Mouse (Mus musculus): ENCODE data around the gene Rab8b. TPM values are rescaled to one million over a fixed set of nuclear protein-coding genes. Genes with fewer than 3 reads are reported as not detected.
A peak's percentile ranks its signal among the peaks of the same experiment; 100 is the strongest.

Rab8b gene
- polyA plus RNA-seq, 1 experiment from 2014 or later, result 39.4 TPM

DNA sequence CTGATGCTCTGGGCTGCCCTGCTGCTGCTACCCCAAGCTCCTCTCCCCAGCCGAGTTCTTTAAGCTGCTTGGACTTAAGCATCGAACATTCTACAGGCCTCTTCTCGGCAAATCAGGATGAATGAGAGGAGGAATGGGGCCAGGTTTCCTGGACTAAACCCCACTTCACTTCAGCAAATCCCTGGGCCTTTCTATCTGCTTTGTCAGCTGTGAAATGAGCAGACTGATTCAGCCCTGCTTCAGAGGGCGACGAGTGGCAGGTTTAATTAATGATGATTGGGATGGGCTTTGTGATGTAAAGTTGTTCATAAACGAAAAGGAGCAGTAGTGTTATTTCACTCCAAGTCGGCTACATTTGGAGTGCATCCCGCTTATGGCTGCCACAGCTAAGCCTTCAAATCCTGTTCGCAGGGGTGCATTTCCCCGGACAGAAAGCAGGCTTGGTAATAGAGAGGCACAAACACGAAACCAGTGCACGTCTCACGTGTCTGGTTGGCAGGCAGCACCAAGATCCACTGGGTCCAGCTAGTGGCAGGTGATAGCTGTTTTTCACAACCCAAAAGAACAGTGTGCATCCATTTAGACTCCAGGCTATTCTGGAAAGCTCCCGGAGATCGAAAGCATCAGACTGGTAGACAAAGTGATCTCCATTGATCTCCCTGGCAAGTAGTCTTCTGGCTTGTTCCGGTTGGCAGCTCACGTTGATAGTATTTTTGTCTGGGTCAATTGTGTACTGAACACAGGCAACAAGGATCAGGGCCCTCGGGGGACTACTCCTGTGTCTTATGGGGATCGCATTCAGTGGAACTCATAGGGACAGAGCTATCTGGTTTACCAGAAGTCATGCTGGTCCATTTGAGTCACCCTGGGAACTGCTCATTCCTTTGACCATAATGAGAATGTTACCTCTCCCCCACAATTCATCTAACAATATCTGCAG, 14.7 kb upstream of the Rab8b start:
- H3K4me3 ChIP-seq, result no peak overlapping the region
- no peaks in the 10 kb centered on the region for H3K36me3 ChIP-seq
- H3K27ac ChIP-seq, result no peak overlapping the region
- H3K4me1 ChIP-seq, result no peaks in the 10 kb centered on the region; the same call in 1 of the 2 replicates
- peaks cover 8% of the 10 kb centered on the region; the same call in 1 of the 2 replicates for H3K27me3 ChIP-seq (replicated peaks)
- no peak overlapping the region for H3K9ac ChIP-seq
- no peak overlapping the region for H3K4me2 ChIP-seq
- WGBS (ENCODE audit: insufficient replicate concordance), result 74% methylated on average over 19 of the region's 19 CpGs
- ATAC-seq, result no peak
- H3K9me3 ChIP-seq (replicated peaks), result no peaks in the 10 kb centered on the region

GRCm38 (mm10) chr9:66930351-66930750, 10.9 kb upstream of the Rab8b start:
- no peak overlapping the region for H3K4me3 ChIP-seq
- no peak overlapping the region for H3K4me2 ChIP-seq
- no peak overlapping the region for H3K27ac ChIP-seq
- peaks cover 8% of the 10 kb centered on the region; the same call in 1 of the 2 replicates for H3K27me3 ChIP-seq (replicated peaks)
- H3K36me3 ChIP-seq, result no peaks in the 10 kb centered on the region
- no peak overlapping the region for H3K9ac ChIP-seq
- no peak for ATAC-seq
- H3K4me1 ChIP-seq, result no peaks in the 10 kb centered on the region
- 56% methylated on average over 7 of the region's 7 CpGs for WGBS (ENCODE audit: insufficient replicate concordance)
- H3K9me3 ChIP-seq (replicated peaks), result no peaks in the 10 kb centered on the region

GRCm38 (mm10) chr9:66927696-66928402, 8.4 kb upstream of the Rab8b start:
- Histone ChIP-seq H3K4me1 (no peaks in the 10 kb centered on the region), H3K4me2 (no peak overlapping the region), H3K9me3 (replicated peaks) (no peaks in the 10 kb centered on the region), H3K36me3 (no peaks in the 10 kb centered on the region), H3K9ac (no peak overlapping the region), H3K27me3 (replicated peaks) (peaks cover 8% of the 10 kb centered on the region; the same call in 1 of the 2 replicates), H3K4me3 (no peak overlapping the region), H3K27ac (no peak overlapping the region)
- WGBS (ENCODE audit: insufficient replicate concordance), result 78% methylated on average over 8 of the region's 8 CpGs
- ATAC-seq, result no peak

DNA sequence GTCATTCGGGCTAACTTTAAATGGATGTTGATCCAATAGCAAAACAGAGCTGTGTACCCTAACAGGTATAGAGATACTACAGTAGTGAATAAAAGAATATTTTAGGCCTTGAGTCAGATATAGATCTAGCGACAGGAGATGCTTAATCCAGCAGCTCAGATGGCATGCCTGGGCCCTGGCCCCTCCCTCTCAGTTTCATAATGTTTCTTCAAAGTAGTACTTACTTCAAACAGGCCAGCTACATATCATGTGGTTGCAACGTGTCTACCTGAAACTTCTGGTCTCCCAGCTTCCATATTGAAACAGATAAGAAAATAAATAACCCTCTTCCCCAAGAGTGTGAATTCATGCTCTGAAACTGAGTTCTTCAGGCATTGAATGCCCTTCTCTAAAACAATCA, 6.4 kb upstream of the Rab8b start:
- no peak for ATAC-seq
- no peak overlapping the region for H3K27ac ChIP-seq
- H3K9me3 ChIP-seq (replicated peaks), result peaks cover 3% of the 10 kb centered on the region
- H3K4me1 ChIP-seq, result peaks cover 8% of the 10 kb centered on the region
- H3K36me3 ChIP-seq, result no peaks in the 10 kb centered on the region
- 55% methylated on average over 3 of the region's 3 CpGs for WGBS (ENCODE audit: insufficient replicate concordance)
- H3K9ac ChIP-seq, result no peak overlapping the region
- H3K4me2 ChIP-seq, result no peak overlapping the region
- H3K27me3 ChIP-seq (replicated peaks), result peaks cover 8% of the 10 kb centered on the region; the same call in 1 of the 2 replicates
- H3K4me3 ChIP-seq, result no peak overlapping the region

- peaks cover 5% of the 10 kb centered on the region for H3K36me3 ChIP-seq
- no peaks in the 10 kb centered on the region for H3K27me3 ChIP-seq (replicated peaks)
- 94% methylated on average over 1 of the region's 1 CpGs for WGBS (ENCODE audit: insufficient replicate concordance)
- H3K9me3 ChIP-seq (replicated peaks), result peaks cover 3% of the 10 kb centered on the region
- no peak overlapping the region for H3K4me3 ChIP-seq
- no peak overlapping the region for H3K4me2 ChIP-seq
- no peak overlapping the region for H3K9ac ChIP-seq
- H3K27ac ChIP-seq, result no peak overlapping the region
- no peak for ATAC-seq
- H3K4me1 ChIP-seq, result peaks cover 32% of the 10 kb centered on the region
Observed at GRCm38 (mm10) chr9:66922076-66922475, 2.6 kb upstream of the Rab8b start.

DNA sequence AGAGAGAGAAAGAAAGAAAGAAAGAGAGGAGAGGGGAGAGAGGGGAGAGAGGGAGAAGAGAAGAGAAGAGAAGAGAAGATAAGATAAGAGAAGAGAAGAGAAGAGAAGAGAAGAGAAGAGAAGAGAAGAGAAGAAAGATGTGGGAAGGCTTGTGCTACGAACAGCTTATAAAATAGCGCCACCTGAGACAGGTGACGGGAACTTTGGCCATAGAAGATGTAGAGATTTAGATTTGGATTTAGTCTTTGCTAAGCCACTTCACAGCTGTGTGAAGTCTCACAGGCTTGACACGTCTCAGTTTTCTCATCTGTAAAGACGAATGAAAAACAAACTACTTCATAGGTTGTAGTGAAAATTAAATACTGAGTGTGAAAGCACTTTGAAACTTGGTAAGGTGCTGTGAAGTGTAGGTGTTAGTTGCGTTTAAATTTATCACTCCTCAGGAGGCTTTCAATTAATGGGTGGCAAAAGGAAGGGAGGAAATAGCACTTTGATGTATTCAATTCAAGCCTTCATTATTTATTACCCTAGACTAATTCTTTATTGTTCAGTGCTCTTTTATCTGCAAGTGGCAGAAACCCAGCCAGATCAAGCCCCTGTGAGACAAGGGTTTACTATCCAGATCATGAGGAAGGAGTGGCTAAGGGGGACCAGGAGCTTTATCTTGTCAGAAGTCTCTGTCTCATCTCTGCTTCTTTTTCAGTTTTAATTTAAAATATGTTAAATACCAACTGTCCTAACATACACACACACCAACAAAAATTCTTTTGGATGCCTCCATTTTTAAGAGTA, 1.2 kb upstream of the Rab8b start:
- Histone ChIP-seq H3K36me3 (peaks cover 7% of the 10 kb centered on the region), H3K4me1 (peaks cover 46% of the 10 kb centered on the region), H3K4me2 (peak overlapping the region; percentile 96), H3K27ac (no peak overlapping the region), H3K9ac (peak overlapping the region; percentile 99), H3K4me3 (peak overlapping the region; percentile 96), H3K27me3 (replicated peaks) (no peaks in the 10 kb centered on the region), H3K9me3 (replicated peaks) (peaks cover 3% of the 10 kb centered on the region)
- ATAC-seq, result no peak
- 15% methylated on average over 6 of the region's 6 CpGs for WGBS (ENCODE audit: insufficient replicate concordance)

DNA sequence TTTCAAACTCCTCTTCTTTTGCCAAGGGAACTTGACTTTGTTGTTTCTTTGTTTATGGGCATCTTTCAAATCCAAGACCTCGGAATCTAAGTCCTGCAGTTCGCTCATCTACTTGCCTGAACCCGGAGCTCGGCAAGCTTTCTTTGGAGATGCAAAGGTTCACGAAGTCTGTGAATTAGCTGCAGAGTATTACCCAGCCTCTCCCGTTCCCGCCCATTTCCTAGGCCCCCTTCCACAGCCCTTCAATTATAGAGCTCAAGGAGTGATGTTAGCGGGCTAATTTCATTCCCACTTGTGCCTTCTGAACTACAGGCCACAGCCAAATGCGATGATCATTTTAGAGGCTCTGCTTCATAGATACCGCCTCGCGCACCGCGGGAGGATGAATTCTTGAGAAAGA, 494 bp upstream of the Rab8b start:
- no peaks in the 10 kb centered on the region for H3K27me3 ChIP-seq (replicated peaks)
- H3K9ac ChIP-seq, result peak overlapping the region; percentile 99
- H3K9me3 ChIP-seq (replicated peaks), result peaks cover 3% of the 10 kb centered on the region
- peak overlapping the region; percentile 63 for H3K27ac ChIP-seq
- WGBS (ENCODE audit: insufficient replicate concordance), result under 1% methylated on average over 14 of the region's 14 CpGs
- ATAC-seq, result no peak; the same call in 1 of the 2 replicates
- H3K4me2 ChIP-seq, result peak overlapping the region; percentile 96
- H3K36me3 ChIP-seq, result peaks cover 12% of the 10 kb centered on the region
- peaks cover 53% of the 10 kb centered on the region for H3K4me1 ChIP-seq
- peak overlapping the region; percentile 96 for H3K4me3 ChIP-seq

GRCm38 (mm10) chr9:66918672-66919330, 686 bp downstream of the Rab8b start:
- H3K9ac ChIP-seq, result peak overlapping the region; percentile 99
- H3K4me3 ChIP-seq, result peak overlapping the region; percentile 96
- H3K4me1 ChIP-seq, result peaks cover 65% of the 10 kb centered on the region
- H3K4me2 ChIP-seq, result peak overlapping the region; percentile 96
- 3% methylated on average over 27 of the region's 27 CpGs for WGBS (ENCODE audit: insufficient replicate concordance)
- H3K9me3 ChIP-seq (replicated peaks), result peaks cover 3% of the 10 kb centered on the region
- H3K27me3 ChIP-seq (replicated peaks), result no peaks in the 10 kb centered on the region
- H3K27ac ChIP-seq, result peak overlapping the region; percentile 95
- no peak for ATAC-seq
- peaks cover 15% of the 10 kb centered on the region for H3K36me3 ChIP-seq

DNA sequence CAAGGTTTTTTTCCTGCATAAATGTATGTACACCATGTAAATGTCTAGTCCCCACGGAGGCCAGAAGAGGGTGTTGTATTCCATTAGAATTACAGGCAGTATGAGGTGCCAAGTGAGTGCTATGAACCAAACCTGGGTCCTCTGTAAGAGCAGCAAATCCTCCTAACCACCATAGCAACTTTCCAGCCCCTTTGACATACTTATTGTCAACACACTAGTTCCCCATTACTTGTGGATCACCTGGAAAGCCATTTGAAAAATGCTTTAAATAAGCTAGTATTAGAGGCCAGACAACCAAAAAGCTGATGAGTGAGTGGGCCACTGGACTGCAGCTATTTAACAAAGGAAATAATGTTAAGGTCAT, 1.6 kb downstream of the Rab8b start:
- peaks cover 3% of the 10 kb centered on the region for H3K9me3 ChIP-seq (replicated peaks)
- H3K27ac ChIP-seq, result peak overlapping the region; percentile 95
- peaks cover 74% of the 10 kb centered on the region for H3K4me1 ChIP-seq
- no peaks in the 10 kb centered on the region for H3K27me3 ChIP-seq (replicated peaks)
- ATAC-seq, result no peak
- peak overlapping the region; percentile 96 for H3K4me2 ChIP-seq
- peak overlapping the region; percentile 99 for H3K9ac ChIP-seq
- 61% methylated on average over 1 of the region's 1 CpGs for WGBS (ENCODE audit: insufficient replicate concordance)
- peaks cover 19% of the 10 kb centered on the region for H3K36me3 ChIP-seq
- peak overlapping the region; percentile 96 for H3K4me3 ChIP-seq

GRCm38 (mm10) chr9:66917216-66917891, 2.1 kb downstream of the Rab8b start:
- Histone ChIP-seq H3K36me3 (peaks cover 23% of the 10 kb centered on the region), H3K9me3 (replicated peaks) (peaks cover 3% of the 10 kb centered on the region), H3K27ac (peak overlapping the region; percentile 95), H3K27me3 (replicated peaks) (no peaks in the 10 kb centered on the region), H3K4me3 (peak overlapping the region; percentile 96), H3K4me1 (peaks cover 79% of the 10 kb centered on the region), H3K9ac (peak overlapping the region; percentile 99), H3K4me2 (peak overlapping the region; percentile 96)
- no peak for ATAC-seq
- 54% methylated on average over 8 of the region's 8 CpGs for WGBS (ENCODE audit: insufficient replicate concordance)
